Mouse (Mus musculus) olfactory bulb, adult 2 months (tissue): ENCODE results near the gene Nol4l.

Experiments
- CTCF ChIP-seq: fragments of 200-500 bp; IDR thresholded peaks from 2 replicates; pipeline ENCODE4 v1.5.1; 2012; ENCODE audit warnings: low read depth, mild to moderate bottlenecking, low read length, moderate library complexity; ENCODE audit not compliant: insufficient read depth
- POLR2A ChIP-seq: fragments of 200-500 bp; IDR thresholded peaks from 2 replicates; pipeline ENCODE4 v1.6.1; 2012; ENCODE audit warnings: mild to moderate bottlenecking, low read depth, low read length, moderate library complexity; ENCODE audit not compliant: insufficient read depth

DNA sequence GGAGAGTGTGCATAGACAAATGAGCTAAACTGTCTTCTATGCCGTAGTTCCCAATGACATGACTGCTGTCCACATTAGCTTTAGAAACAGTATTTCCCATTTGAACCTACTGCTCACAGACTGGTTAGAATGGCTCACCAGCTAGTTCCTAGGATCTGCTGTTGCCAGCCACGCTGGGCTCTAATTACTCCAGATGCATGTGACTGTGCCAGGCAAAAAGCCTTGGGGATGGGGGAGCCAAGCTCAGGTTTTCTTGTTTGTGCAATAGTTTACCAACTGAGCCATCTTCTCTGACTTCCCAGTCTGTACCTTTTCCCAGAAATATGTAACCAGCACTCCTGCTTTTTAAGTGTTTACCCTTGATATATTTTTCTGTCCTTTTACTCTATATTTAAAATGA lies 154.4 kb downstream of the Nol4l start:
- TF ChIP-seq POLR2A (no peak), CTCF (no peak)
